Mouse (Mus musculus) midbrain, postnatal 0 days (tissue): Measurements from ENCODE around the gene Arhgef25. TPM values are rescaled to one million over a fixed set of nuclear protein-coding genes. Genes with fewer than 3 reads are reported as not detected.

Experiments
- ATAC-seq: fragments of 200-750 bp; cut with Nextera tagmentation; 2 replicates; pipeline ENCODE4 v1.8.0; 2017; ENCODE audit warnings: moderate number of reproducible peaks, mild to moderate bottlenecking, moderate TSS enrichment, moderate library complexity; ENCODE audit not compliant: low FRiP score
- DNase-seq: peaks from one replicate; pipeline ENCODE4 v3.0.0-alpha.2; 2015; ENCODE audit warnings: low spot score
- H3K27ac ChIP-seq: fragments of 300-500 bp; sonication (generic); 2 replicates; pipeline ENCODE4 v1.5.1; 2014; ENCODE audit warnings: low read depth, mild to moderate bottlenecking, low read length, mixed read lengths
- H3K27me3 ChIP-seq: fragments of 300-500 bp; sonication (generic); 2 replicates; pipeline ENCODE4 v1.6.1; 2014; ENCODE audit warnings: low read length, control low read depth, mixed read lengths; ENCODE audit not compliant: insufficient read depth
- H3K36me3 ChIP-seq: fragments of 300-500 bp; sonication (generic); 2 replicates; pipeline ENCODE4 v1.6.1; 2014; ENCODE audit warnings: low read length, control low read depth, mixed read lengths; ENCODE audit not compliant: insufficient read depth
- H3K4me1 ChIP-seq: fragments of 300-500 bp; sonication (generic); 2 replicates; pipeline ENCODE4 v1.6.1; 2014; ENCODE audit warnings: mild to moderate bottlenecking, control low read depth, antibody characterized with exemption, low read length, mixed read lengths; ENCODE audit not compliant: insufficient read depth
- H3K4me2 ChIP-seq: fragments of 300-500 bp; sonication (generic); 2 replicates; pipeline ENCODE4 v1.6.1; 2014; ENCODE audit warnings: low read depth, mild to moderate bottlenecking, low read length, mixed read lengths; ENCODE audit not compliant: poor library complexity, severe bottlenecking
- H3K4me3 ChIP-seq: fragments of 300-500 bp; sonication (generic); 2 replicates; pipeline ENCODE4 v1.5.1; 2014; ENCODE audit warnings: low read depth, mild to moderate bottlenecking, low read length, moderate library complexity
- H3K9ac ChIP-seq: fragments of 300-500 bp; sonication (generic); replicated peaks from 2 replicates; pipeline ENCODE4 v1.6.1; 2014; ENCODE audit warnings: mild to moderate bottlenecking, low read length, moderate library complexity, mixed read lengths; ENCODE audit not compliant: poor library complexity, severe bottlenecking
- H3K9me3 ChIP-seq: fragments of 300-500 bp; sonication (generic); 2 replicates; pipeline ENCODE4 v1.6.1; 2016; ENCODE audit warnings: low read length, control low read depth
- CTCF ChIP-seq: IDR thresholded peaks from 2 replicates; pipeline ENCODE4 v1.5.1; 2016; ENCODE audit warnings: antibody characterized with exemption, mild to moderate bottlenecking
- whole genome bisulfite sequencing: fragments of 180-500 bp; shearing (Covaris S2); extraction: QIAGEN DNeasy Blood & Tissue Kit; methylation state at CpG from one replicate; pipeline ENCODE4 v1.1.7; 2014; 5-methylcytosine and 5-hydroxymethylcytosine counted together
- polyA plus RNA-seq: library from polyadenylated mRNA; unstranded; fragments of >200 nt; fragmentation: Nextera tagmentation; extraction: Ambion mirVana; gene quantifications from 2 replicates; pipeline ENCODE4 v1.2.1, GENCODE M21; 2015
- total RNA-seq: library from RNA; depleted of rRNA; stranded (reverse); fragments of >200 nt; gene quantifications from 2 replicates; pipeline ENCODE4 v1.2.3, GENCODE M21; 2014

Gene Arhgef25
- total and polyA plus RNA-seq, 2 experiments from 2014 or later, result 13.5 to 48.8 TPM

DNA sequence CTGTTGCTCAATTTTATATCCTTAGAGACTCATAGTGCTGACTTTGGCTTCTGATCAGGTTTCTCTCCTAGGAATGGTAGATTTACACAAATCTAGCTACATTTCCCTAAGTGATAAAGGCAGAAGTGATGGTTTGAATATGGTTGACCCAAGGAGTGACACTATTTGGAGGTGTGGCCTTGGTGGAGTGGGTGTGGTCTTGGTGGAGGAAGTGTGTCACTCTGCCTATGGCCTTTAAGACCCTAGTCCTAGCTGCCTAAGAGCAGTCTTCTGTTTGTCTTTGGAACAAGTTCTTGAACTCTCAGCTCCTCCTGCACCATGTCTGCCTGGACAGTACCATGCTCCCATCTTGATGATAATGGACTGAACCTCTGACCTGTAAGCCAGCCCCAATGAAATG is 27.3 kb upstream of the Arhgef25 start:
- Histone ChIP-seq H3K4me2 (no peak overlapping the region), H3K27me3 (no peaks in the 10 kb centered on the region), H3K4me1 (no peaks in the 10 kb centered on the region), H3K27ac (no peak overlapping the region), H3K9ac (no peak overlapping the region), H3K9me3 (no peaks in the 10 kb centered on the region), H3K4me3 (no peak overlapping the region), H3K36me3 (no peaks in the 10 kb centered on the region)
- ATAC-seq, result no peak
- no peak for DNase-seq
- no peak for TF ChIP-seq CTCF

DNA sequence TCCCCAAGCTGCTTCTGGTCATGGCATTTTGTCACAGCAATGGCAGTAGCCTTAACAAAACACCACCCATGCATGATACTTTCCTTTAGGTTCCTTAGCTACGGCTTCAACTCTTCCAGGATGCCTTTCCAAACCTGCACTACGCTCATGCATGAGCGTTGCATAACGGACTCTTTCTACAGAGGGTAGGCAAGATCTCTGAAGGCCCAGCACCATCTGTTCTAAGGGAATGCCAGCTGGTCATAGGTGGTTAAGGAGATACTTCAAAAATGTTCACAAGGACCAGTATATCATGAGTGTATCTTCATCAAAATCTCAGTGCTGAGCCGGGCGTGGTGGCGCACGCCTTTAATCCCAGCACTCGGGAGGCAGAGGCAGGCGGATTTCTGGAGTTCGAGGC is 26.6 kb upstream of the Arhgef25 start:
- Histone ChIP-seq H3K9me3 (no peaks in the 10 kb centered on the region), H3K4me1 (no peaks in the 10 kb centered on the region), H3K9ac (no peak overlapping the region), H3K27me3 (no peaks in the 10 kb centered on the region), H3K27ac (no peak overlapping the region), H3K4me3 (no peak overlapping the region), H3K4me2 (no peak overlapping the region), H3K36me3 (no peaks in the 10 kb centered on the region)
- no peak for TF ChIP-seq CTCF
- ATAC-seq (no peak), DNase-seq (no peak)
- 95% methylated on average over 11 of the region's 11 CpGs for WGBS

DNA sequence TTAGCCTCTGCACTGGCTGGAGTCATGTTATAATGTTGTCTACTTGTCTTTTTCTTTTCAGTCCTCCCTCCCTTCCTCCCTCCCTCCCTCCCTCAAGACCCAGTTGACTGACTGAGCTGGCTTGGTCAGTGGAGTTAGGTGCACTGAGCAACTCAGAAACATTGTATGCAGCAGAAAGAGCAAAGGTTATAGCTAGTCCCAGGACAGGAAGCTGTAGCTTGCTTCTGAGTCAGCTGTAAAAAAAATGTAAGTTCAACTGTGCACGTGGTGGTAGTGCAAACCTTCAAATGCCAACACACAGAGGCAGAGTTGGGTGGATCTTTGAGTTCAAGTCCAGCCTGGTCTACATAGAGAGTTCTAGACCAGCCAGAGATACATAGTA is 24.5 kb upstream of the Arhgef25 start:
- WGBS, result 53% methylated on average over 1 of the region's 1 CpGs
- no peak overlapping the region for H3K4me3 ChIP-seq
- no peak for DNase-seq
- no peak for TF ChIP-seq CTCF
- H3K9ac ChIP-seq, result no peak overlapping the region
- no peak overlapping the region for H3K27ac ChIP-seq
- H3K4me2 ChIP-seq, result no peak overlapping the region
- H3K36me3 ChIP-seq, result no peaks in the 10 kb centered on the region
- no peaks in the 10 kb centered on the region for H3K9me3 ChIP-seq
- H3K27me3 ChIP-seq, result no peaks in the 10 kb centered on the region
- H3K4me1 ChIP-seq, result peaks cover 9% of the 10 kb centered on the region
- ATAC-seq, result no peak

DNA sequence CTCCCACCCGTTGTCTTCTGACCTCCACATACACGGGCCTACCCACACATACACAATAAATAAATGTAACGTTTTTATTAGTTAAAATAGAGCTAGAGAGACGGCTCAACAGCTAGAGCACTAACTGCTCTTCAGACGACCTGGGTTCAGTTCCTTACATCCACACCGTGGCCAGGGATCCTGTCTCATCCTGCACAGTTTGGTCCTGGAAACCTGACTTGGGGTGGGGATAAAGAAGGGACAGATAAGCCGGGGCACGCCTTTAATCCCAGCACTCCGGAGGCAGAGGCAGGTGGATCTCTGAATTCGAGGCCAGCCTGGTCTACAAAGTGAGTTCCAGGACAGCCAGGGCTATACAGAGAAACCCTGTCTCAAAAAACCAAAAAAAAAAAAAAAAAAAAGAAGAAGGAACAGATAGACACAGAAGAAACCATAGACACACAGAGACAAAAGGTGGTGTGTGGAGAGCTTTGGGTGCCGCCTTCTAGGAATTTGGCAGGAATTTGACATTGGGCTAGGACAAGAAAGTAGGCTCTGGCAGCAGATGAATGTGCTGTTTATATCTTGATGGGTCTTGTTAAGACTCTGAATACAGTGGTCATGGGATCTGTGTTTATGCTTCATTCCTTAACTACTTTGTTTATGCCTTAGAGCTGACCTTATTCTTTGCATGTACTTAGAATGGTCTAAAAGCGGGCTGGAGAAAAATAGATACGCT is 24.0 kb upstream of the Arhgef25 start:
- Histone ChIP-seq H3K9ac (no peak overlapping the region), H3K27ac (no peak overlapping the region), H3K4me1 (peaks cover 9% of the 10 kb centered on the region), H3K4me3 (no peak overlapping the region), H3K36me3 (peaks cover 1% of the 10 kb centered on the region; the same call in 1 of the 2 replicates), H3K27me3 (no peaks in the 10 kb centered on the region), H3K4me2 (no peak overlapping the region), H3K9me3 (no peaks in the 10 kb centered on the region)
- no peak for TF ChIP-seq CTCF
- no peak for DNase-seq
- ATAC-seq, result no peak
- 89% methylated on average over 13 of the region's 13 CpGs for WGBS

DNA sequence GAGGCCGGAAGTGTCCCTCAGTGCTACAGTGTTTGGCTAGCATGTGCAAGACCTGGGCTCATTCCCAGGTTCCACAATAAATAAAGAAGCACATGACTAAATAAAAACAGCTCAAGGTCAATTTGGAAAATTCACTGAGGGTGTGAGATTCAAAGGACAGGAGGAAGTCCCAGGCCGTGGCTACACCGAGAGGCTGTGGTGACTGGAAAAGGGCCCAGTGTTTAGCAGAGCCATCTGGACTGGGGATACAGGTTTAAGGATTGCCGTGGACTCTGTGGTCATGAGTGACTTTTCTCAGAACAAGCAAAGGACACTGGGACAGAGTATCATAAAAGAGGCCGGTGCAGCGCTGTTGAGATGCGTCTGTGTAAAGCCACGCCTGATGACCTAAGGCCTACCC is 23.4 kb upstream of the Arhgef25 start:
- Histone ChIP-seq H3K4me1 (peaks cover 9% of the 10 kb centered on the region), H3K9ac (no peak overlapping the region), H3K4me2 (no peak overlapping the region), H3K4me3 (no peak overlapping the region), H3K36me3 (peaks cover 4% of the 10 kb centered on the region; the same call in 1 of the 2 replicates), H3K9me3 (no peaks in the 10 kb centered on the region), H3K27ac (no peak overlapping the region), H3K27me3 (no peaks in the 10 kb centered on the region)
- DNase-seq (no peak), ATAC-seq (no peak)
- 95% methylated on average over 8 of the region's 8 CpGs for WGBS
- TF ChIP-seq CTCF, result no peak

DNA sequence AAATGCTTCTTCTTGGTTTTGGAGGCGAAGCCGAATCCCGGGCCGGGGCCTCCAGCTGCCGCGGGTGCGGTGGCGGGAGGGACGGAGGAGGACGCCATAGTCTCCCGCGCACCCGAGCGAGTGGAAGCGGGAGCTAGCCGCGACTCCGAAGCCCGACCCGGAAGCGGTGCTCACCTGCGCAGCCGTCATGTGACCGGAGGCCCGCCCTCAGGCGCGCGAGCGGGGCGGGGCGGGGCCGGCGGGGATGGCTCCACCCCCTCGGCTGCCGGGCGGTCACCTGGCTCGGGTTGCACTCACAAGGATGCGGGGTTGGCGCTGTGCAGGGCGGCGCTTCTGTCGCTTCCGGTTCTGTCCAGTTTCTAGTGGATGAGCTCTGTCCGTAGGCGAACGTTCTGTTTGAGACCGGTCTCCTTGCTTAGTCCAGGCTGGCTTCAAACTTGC is 21.6 kb upstream of the Arhgef25 start, which contains the start of gene Pip4k2c:
Gene Pip4k2c, minus strand, starts transcription at position 172 of the 441 bp plus-strand sequence.
- Histone ChIP-seq H3K4me1 (peaks cover 9% of the 10 kb centered on the region), H3K4me3 (peak within 1 kb of the TSS; percentile 84), H3K4me2 (peak within 1 kb of the TSS; percentile 93), H3K9ac (peak within 1 kb of the TSS; percentile 85), H3K9me3 (no peaks in the 10 kb centered on the region), H3K27me3 (no peaks in the 10 kb centered on the region), H3K27ac (peak within 1 kb of the TSS; percentile 74), H3K36me3 (peaks cover 13% of the 10 kb centered on the region)
- no peak for TF ChIP-seq CTCF
- 1% methylated on average over 41 of the region's 47 CpGs for whole genome bisulfite sequencing
- DNase-seq (peak; percentile 78), ATAC-seq (peak; percentile 94)
